Mouse (Mus musculus) c-Kit-positive CD71-positive TER-119-positive erythroid progenitor cells, embryonic 14.5 days (primary cell): ENCODE measurements around the gene Hoxd3.

Experiments used
- DNase-seq: peaks from one replicate; pipeline ENCODE4 v3.0.0-alpha.2; 2013; ENCODE audit warnings: low spot score

The Hoxd3 gene

GRCm38 (mm10) chr2:74711721-74712621 is at the start of gene Hoxd3, which contains the start of gene Hoxd4:
Gene Hoxd3, plus strand, starts transcription at chr2:74711927.
Gene Hoxd4, plus strand, starts transcription at chr2:74711929.
- DNase-seq = no peak

- no peak for DNase-seq
These were observed 48.3 kb upstream of the Hoxd3 start for GRCm38 (mm10) chr2:74663291-74663925.

- no peak for DNase-seq
These were observed 45.3 kb upstream of the Hoxd3 start for GRCm38 (mm10) chr2:74666411-74666810.

GRCm38 (mm10) chr2:74667191-74667841 is 44.4 kb upstream of the Hoxd3 start:
- no peak for DNase-seq

GRCm38 (mm10) chr2:74667842-74668357 is 43.8 kb upstream of the Hoxd3 start, which contains the start of gene Hoxd13:
Gene Hoxd13, plus strand, starts transcription at chr2:74668310.
- no peak for DNase-seq

GRCm38 (mm10) chr2:74668370-74669229 is 43.1 kb upstream of the Hoxd3 start:
- DNase-seq = no peak

GRCm38 (mm10) chr2:74669230-74669578 is 42.5 kb upstream of the Hoxd3 start:
- DNase-seq = no peak

- DNase-seq = no peak
These were observed 42.0 kb upstream of the Hoxd3 start for GRCm38 (mm10) chr2:74669650-74670235.

GRCm38 (mm10) chr2:74670632-74671188 is 41.0 kb upstream of the Hoxd3 start:
- DNase-seq = no peak

GRCm38 (mm10) chr2:74671847-74672246 is 39.9 kb upstream of the Hoxd3 start:
- DNase-seq = no peak

- DNase-seq = no peak
These were observed 39.0 kb upstream of the Hoxd3 start for GRCm38 (mm10) chr2:74672481-74673362.

- no peak for DNase-seq
These were observed 37.8 kb upstream of the Hoxd3 start for GRCm38 (mm10) chr2:74673835-74674425.

- no peak for DNase-seq
These were observed 36.7 kb upstream of the Hoxd3 start, which contains the start of gene Hoxd12 for GRCm38 (mm10) chr2:74674881-74675665. Gene Hoxd12, plus strand, starts transcription at chr2:74675013.

- no peak for DNase-seq
These were observed 36.0 kb upstream of the Hoxd3 start for GRCm38 (mm10) chr2:74675666-74676282.

GRCm38 (mm10) chr2:74676376-74677052 is 35.2 kb upstream of the Hoxd3 start:
- DNase-seq = no peak

- no peak for DNase-seq
These were observed 34.6 kb upstream of the Hoxd3 start for GRCm38 (mm10) chr2:74677106-74677505.

- DNase-seq = no peak
These were observed 32.7 kb upstream of the Hoxd3 start, which contains the start of gene Hoxd11 for GRCm38 (mm10) chr2:74678891-74679595. Gene Hoxd11, plus strand, starts transcription at chr2:74679557.
